Mouse (Mus musculus): ENCODE results near the gene Ltbp3. TPM values are rescaled to one million over a fixed set of nuclear protein-coding genes. Genes with fewer than 3 reads are reported as not detected.

Ltbp3 gene
- polyA plus RNA-seq, 1 experiment from 2014 or later: 22.3 TPM

- Histone ChIP-seq H3K4me2 (ENCODE audit: low read length) (peak overlapping the region; percentile 54), H3K27me3 (ENCODE audit: insufficient read depth, low read length) (peaks cover 4% of the 10 kb centered on the region; the same call in 1 of the 2 replicates), H3K9me3 (replicated peaks; ENCODE audit: low read length) (no peaks in the 10 kb centered on the region), H3K4me3 (replicated peaks; ENCODE audit: low read depth, low read length) (peak overlapping the region; percentile 14), H3K27ac (no peak overlapping the region), H3K4me1 (replicated peaks; ENCODE audit: insufficient read depth, low read length) (peaks cover 27% of the 10 kb centered on the region), H3K9ac (ENCODE audit: low read depth, low read length) (peak overlapping the region; percentile 56), H3K36me3 (ENCODE audit: insufficient read depth, low read length) (no peaks in the 10 kb centered on the region)
- DNase-seq (ENCODE audit: low spot score) (no peak), ATAC-seq (replicated peaks; ENCODE audit: low FRiP score, low read depth) (no peak)
- TF ChIP-seq CTCF (IDR thresholded peaks at IDR 0.05; ENCODE audit: low read depth): no peak
- 9% methylated on average over 34 of the region's 36 CpGs for WGBS
Observed at GRCm38 (mm10) chr19:5745756-5746710, 5.3 kb downstream of the Ltbp3 start.

GRCm38 (mm10) chr19:5746907-5747363 lies 6.2 kb downstream of the Ltbp3 start:
- ATAC-seq (replicated peaks; ENCODE audit: low FRiP score, low read depth) (no peak), DNase-seq (ENCODE audit: low spot score) (no peak)
- Histone ChIP-seq H3K36me3 (ENCODE audit: insufficient read depth, low read length) (no peaks in the 10 kb centered on the region), H3K4me3 (replicated peaks; ENCODE audit: low read depth, low read length) (no peak overlapping the region), H3K4me2 (ENCODE audit: low read length) (no peak overlapping the region), H3K27me3 (ENCODE audit: insufficient read depth, low read length) (peaks cover 7% of the 10 kb centered on the region; the same call in 1 of the 2 replicates), H3K4me1 (replicated peaks; ENCODE audit: insufficient read depth, low read length) (peaks cover 23% of the 10 kb centered on the region), H3K27ac (no peak overlapping the region), H3K9ac (ENCODE audit: low read depth, low read length) (no peak overlapping the region), H3K9me3 (replicated peaks; ENCODE audit: low read length) (no peaks in the 10 kb centered on the region)
- 59% methylated on average over 12 of the region's 12 CpGs for WGBS
- no peak for TF ChIP-seq CTCF (IDR thresholded peaks at IDR 0.05; ENCODE audit: low read depth)

- no peak for ATAC-seq (replicated peaks; ENCODE audit: low FRiP score, low read depth)
- H3K36me3 ChIP-seq (ENCODE audit: insufficient read depth, low read length): no peaks in the 10 kb centered on the region
- TF ChIP-seq CTCF (IDR thresholded peaks at IDR 0.05; ENCODE audit: low read depth): no peak
- H3K9ac ChIP-seq (ENCODE audit: low read depth, low read length): no peak overlapping the region
- H3K27ac ChIP-seq: no peak overlapping the region
- H3K9me3 ChIP-seq (replicated peaks; ENCODE audit: low read length): no peaks in the 10 kb centered on the region
- H3K4me3 ChIP-seq (replicated peaks; ENCODE audit: low read depth, low read length): no peak overlapping the region
- no peak overlapping the region for H3K4me2 ChIP-seq (ENCODE audit: low read length)
- peaks cover 15% of the 10 kb centered on the region for H3K4me1 ChIP-seq (replicated peaks; ENCODE audit: insufficient read depth, low read length)
- no peak for DNase-seq (ENCODE audit: low spot score)
- peaks cover 7% of the 10 kb centered on the region for H3K27me3 ChIP-seq (ENCODE audit: insufficient read depth, low read length)
- 70% methylated on average over 6 of the region's 6 CpGs for WGBS
Observed at GRCm38 (mm10) chr19:5749476-5749875, 8.8 kb downstream of the Ltbp3 start.

GRCm38 (mm10) chr19:5750951-5751350 lies 10.2 kb downstream of the Ltbp3 start:
- Histone ChIP-seq H3K9ac (ENCODE audit: low read depth, low read length) (no peak overlapping the region), H3K4me1 (replicated peaks; ENCODE audit: insufficient read depth, low read length) (peaks cover 5% of the 10 kb centered on the region), H3K4me2 (ENCODE audit: low read length) (no peak overlapping the region), H3K9me3 (replicated peaks; ENCODE audit: low read length) (no peaks in the 10 kb centered on the region), H3K4me3 (replicated peaks; ENCODE audit: low read depth, low read length) (no peak overlapping the region), H3K36me3 (ENCODE audit: insufficient read depth, low read length) (0 out of 2 replicates have a peak, but pooled peaks cover 2% of the 10 kb centered on the region), H3K27ac (no peak overlapping the region), H3K27me3 (ENCODE audit: insufficient read depth, low read length) (peaks cover 7% of the 10 kb centered on the region)
- TF ChIP-seq CTCF (IDR thresholded peaks at IDR 0.05; ENCODE audit: low read depth): no peak
- 21% methylated on average over 22 of the region's 22 CpGs for WGBS
- ATAC-seq (replicated peaks; ENCODE audit: low FRiP score, low read depth): no peak
- no peak for DNase-seq (ENCODE audit: low spot score)

- Histone ChIP-seq H3K36me3 (ENCODE audit: insufficient read depth, low read length) (0 out of 2 replicates have a peak, but pooled peaks cover 2% of the 10 kb centered on the region), H3K9ac (ENCODE audit: low read depth, low read length) (no peak overlapping the region), H3K4me1 (replicated peaks; ENCODE audit: insufficient read depth, low read length) (peaks cover 6% of the 10 kb centered on the region; the same call in 1 of the 2 replicates), H3K4me3 (replicated peaks; ENCODE audit: low read depth, low read length) (no peak overlapping the region), H3K27me3 (ENCODE audit: insufficient read depth, low read length) (peaks cover 7% of the 10 kb centered on the region), H3K4me2 (ENCODE audit: low read length) (peak overlapping the region; percentile 18; the same call in 1 of the 2 replicates), H3K27ac (no peak overlapping the region), H3K9me3 (replicated peaks; ENCODE audit: low read length) (no peaks in the 10 kb centered on the region)
- DNase-seq (ENCODE audit: low spot score) (peak; percentile 57), ATAC-seq (replicated peaks; ENCODE audit: low FRiP score, low read depth) (0 out of 2 replicates have a peak, but pooled peaks have one; percentile 34)
- 14% methylated on average over 20 of the region's 20 CpGs for WGBS
- TF ChIP-seq CTCF (IDR thresholded peaks at IDR 0.05; ENCODE audit: low read depth): no peak
Observed at GRCm38 (mm10) chr19:5751742-5752141, 11.0 kb downstream of the Ltbp3 start.

- no peak for TF ChIP-seq CTCF (IDR thresholded peaks at IDR 0.05; ENCODE audit: low read depth)
- ATAC-seq (replicated peaks; ENCODE audit: low FRiP score, low read depth) (no peak), DNase-seq (ENCODE audit: low spot score) (peak; percentile 43)
- Histone ChIP-seq H3K36me3 (ENCODE audit: insufficient read depth, low read length) (peaks cover 42% of the 10 kb centered on the region), H3K9ac (ENCODE audit: low read depth, low read length) (no peak overlapping the region), H3K4me1 (replicated peaks; ENCODE audit: insufficient read depth, low read length) (peaks cover 8% of the 10 kb centered on the region; the same call in 1 of the 2 replicates), H3K27me3 (ENCODE audit: insufficient read depth, low read length) (no peaks in the 10 kb centered on the region; the same call in 1 of the 2 replicates), H3K9me3 (replicated peaks; ENCODE audit: low read length) (no peaks in the 10 kb centered on the region), H3K27ac (no peak overlapping the region), H3K4me3 (replicated peaks; ENCODE audit: low read depth, low read length) (no peak overlapping the region), H3K4me2 (ENCODE audit: low read length) (peak overlapping the region; percentile 43)
- WGBS: 23% methylated on average over 27 of the region's 29 CpGs
Observed at GRCm38 (mm10) chr19:5756321-5756985, 15.7 kb downstream of the Ltbp3 start.
